Mouse (Mus musculus): ENCODE measurements around the gene Slc16a6. TPM values are rescaled to one million over a fixed set of nuclear protein-coding genes. Genes with fewer than 3 reads are reported as not detected.

Slc16a6 gene
- total and polyA plus RNA-seq, 2 experiments from 2014 or later, result 6.3 to 11.5 TPM

DNA sequence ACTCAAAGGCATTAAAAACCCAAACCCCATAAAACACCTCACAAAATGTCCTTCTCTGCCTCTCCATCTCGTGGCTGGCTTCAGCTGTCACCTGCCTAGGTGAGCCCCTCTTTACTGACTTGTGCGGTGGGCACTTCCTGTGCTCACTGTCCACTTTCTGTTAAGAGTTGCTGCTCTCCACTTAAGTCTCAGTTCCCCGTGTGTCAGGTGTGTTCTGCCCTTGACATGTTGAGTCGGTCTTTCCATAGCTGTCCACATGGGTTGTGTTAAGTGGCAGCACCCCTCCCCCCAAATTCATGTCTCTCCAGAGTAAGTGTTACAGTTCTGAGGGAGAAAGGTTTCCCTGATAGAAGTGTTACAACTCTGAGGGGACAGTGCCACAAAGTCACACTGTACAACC, 18.4 kb upstream of the Slc16a6 start:
- no peak for ATAC-seq (ENCODE audit: low FRiP score)
- H3K9ac ChIP-seq (replicated peaks; ENCODE audit: low read length, poor library complexity, severe bottlenecking), result no peak overlapping the region
- 0 out of 2 replicates have a peak, but pooled peaks cover 3% of the 10 kb centered on the region for H3K4me1 ChIP-seq (ENCODE audit: insufficient read depth, low read length)
- TF ChIP-seq CTCF (IDR thresholded peaks at IDR 0.05), result no peak
- WGBS, result 87% methylated on average over 4 of the region's 4 CpGs
- H3K36me3 ChIP-seq (ENCODE audit: insufficient read depth, low read length), result no peaks in the 10 kb centered on the region
- no peak for DNase-seq (ENCODE audit: low spot score)
- H3K9me3 ChIP-seq (ENCODE audit: low read length), result no peaks in the 10 kb centered on the region
- H3K27me3 ChIP-seq (ENCODE audit: insufficient read depth, low read length), result no peaks in the 10 kb centered on the region
- H3K27ac ChIP-seq (ENCODE audit: low read depth, low read length), result no peak overlapping the region
- no peak overlapping the region for H3K4me2 ChIP-seq (ENCODE audit: low read depth, low read length, poor library complexity, severe bottlenecking)
- H3K4me3 ChIP-seq (ENCODE audit: low read depth, low read length), result no peak overlapping the region

DNA sequence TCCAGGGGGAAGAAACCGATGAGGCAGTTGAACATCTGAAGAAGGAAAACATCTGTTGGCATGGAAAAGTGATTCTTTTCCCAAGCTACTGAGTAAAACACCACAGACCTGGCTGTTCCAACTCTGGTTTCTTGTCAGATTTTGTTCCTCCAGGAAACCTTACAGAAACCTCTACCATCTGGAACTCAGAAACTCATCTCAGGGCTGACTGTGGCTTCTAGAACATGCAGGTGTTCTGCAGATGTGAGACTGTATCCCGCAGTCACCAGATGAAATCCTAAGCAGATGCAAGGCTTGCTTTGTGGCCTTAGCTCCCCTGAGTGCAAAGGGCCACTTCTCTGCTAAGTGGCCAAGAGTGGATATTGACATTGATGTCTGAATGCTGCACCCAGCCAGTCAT, 16.4 kb upstream of the Slc16a6 start:
- Histone ChIP-seq H3K9ac (replicated peaks; ENCODE audit: low read length, poor library complexity, severe bottlenecking) (no peak overlapping the region), H3K27ac (ENCODE audit: low read depth, low read length) (no peak overlapping the region), H3K36me3 (ENCODE audit: insufficient read depth, low read length) (no peaks in the 10 kb centered on the region), H3K27me3 (ENCODE audit: insufficient read depth, low read length) (no peaks in the 10 kb centered on the region), H3K9me3 (ENCODE audit: low read length) (no peaks in the 10 kb centered on the region), H3K4me1 (ENCODE audit: insufficient read depth, low read length) (no peaks in the 10 kb centered on the region), H3K4me2 (ENCODE audit: low read depth, low read length, poor library complexity, severe bottlenecking) (no peak overlapping the region), H3K4me3 (ENCODE audit: low read depth, low read length) (no peak overlapping the region)
- DNase-seq (ENCODE audit: low spot score), result no peak
- TF ChIP-seq CTCF (IDR thresholded peaks at IDR 0.05), result no peak
- 87% methylated on average over 2 of the region's 2 CpGs for WGBS
- no peak for ATAC-seq (ENCODE audit: low FRiP score)

DNA sequence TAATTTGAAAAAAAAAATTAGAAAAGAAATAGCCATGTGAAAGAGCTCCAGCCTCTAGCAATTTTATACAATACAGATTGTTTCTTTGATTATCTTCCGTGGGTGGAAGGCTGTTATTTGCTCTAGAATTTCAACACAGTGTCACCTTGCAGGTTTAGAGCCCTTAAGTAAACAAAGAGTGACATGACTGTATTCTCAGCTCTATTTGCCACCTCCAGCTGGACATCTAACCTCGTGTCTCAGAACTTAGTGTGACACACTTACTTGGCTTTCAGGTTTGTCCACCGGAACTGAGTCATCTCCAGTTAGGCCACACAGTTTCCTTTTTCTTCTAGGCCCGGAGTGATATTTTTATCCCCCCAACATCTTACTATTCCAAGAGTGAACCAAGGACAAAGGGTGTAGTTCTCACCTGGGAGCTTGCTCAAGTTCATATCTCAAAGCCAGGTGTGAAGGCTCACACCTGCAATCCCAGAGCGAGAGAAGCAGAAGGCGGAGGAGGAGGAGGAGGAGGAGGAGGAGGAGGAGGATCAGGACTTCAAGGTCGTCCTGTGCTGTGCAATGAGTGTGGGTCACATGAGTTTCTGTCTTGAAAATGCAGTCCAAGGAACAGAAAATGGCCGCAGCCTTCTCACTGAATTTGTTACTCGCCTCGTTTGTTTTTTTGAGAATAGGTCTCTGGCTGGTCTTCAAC, 14.7 kb upstream of the Slc16a6 start:
- no peaks in the 10 kb centered on the region for H3K9me3 ChIP-seq (ENCODE audit: low read length)
- H3K4me2 ChIP-seq (ENCODE audit: low read depth, low read length, poor library complexity, severe bottlenecking), result no peak overlapping the region
- no peak for ATAC-seq (ENCODE audit: low FRiP score)
- no peak for DNase-seq (ENCODE audit: low spot score)
- TF ChIP-seq CTCF (IDR thresholded peaks at IDR 0.05), result no peak
- WGBS, result 85% methylated on average over 10 of the region's 10 CpGs
- H3K36me3 ChIP-seq (ENCODE audit: insufficient read depth, low read length), result no peaks in the 10 kb centered on the region
- no peak overlapping the region for H3K27ac ChIP-seq (ENCODE audit: low read depth, low read length)
- H3K27me3 ChIP-seq (ENCODE audit: insufficient read depth, low read length), result no peaks in the 10 kb centered on the region
- H3K4me1 ChIP-seq (ENCODE audit: insufficient read depth, low read length), result no peaks in the 10 kb centered on the region
- H3K4me3 ChIP-seq (ENCODE audit: low read depth, low read length), result no peak overlapping the region
- H3K9ac ChIP-seq (replicated peaks; ENCODE audit: low read length, poor library complexity, severe bottlenecking), result no peak overlapping the region

DNA sequence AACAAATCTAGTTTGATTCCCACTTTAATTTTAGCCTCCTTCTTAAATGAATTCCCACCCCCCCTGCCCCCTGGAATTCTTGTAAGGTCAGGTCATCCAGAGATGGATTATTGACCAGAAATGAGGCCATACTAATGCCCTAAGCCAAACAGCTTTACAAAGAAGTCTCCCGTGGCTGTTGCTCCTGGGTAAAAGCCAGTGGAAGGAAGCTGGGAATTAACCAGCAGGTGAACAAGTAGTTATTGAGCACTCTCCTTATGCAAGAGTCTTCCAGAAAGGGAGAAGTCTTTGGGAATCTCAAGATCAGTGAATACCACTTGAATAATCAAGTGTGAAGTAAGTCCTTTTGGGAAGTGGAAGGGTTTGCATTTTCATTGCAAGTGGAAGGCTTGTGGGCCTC, 13.7 kb upstream of the Slc16a6 start:
- no peak overlapping the region for H3K4me2 ChIP-seq (ENCODE audit: low read depth, low read length, poor library complexity, severe bottlenecking)
- no peak overlapping the region for H3K9ac ChIP-seq (replicated peaks; ENCODE audit: low read length, poor library complexity, severe bottlenecking)
- DNase-seq (ENCODE audit: low spot score) (no peak), ATAC-seq (ENCODE audit: low FRiP score) (no peak)
- no peak for TF ChIP-seq CTCF (IDR thresholded peaks at IDR 0.05)
- no peaks in the 10 kb centered on the region for H3K9me3 ChIP-seq (ENCODE audit: low read length)
- 12% methylated on average over 1 of the region's 1 CpGs for WGBS
- no peaks in the 10 kb centered on the region for H3K27me3 ChIP-seq (ENCODE audit: insufficient read depth, low read length)
- H3K36me3 ChIP-seq (ENCODE audit: insufficient read depth, low read length), result no peaks in the 10 kb centered on the region
- no peak overlapping the region for H3K4me3 ChIP-seq (ENCODE audit: low read depth, low read length)
- H3K27ac ChIP-seq (ENCODE audit: low read depth, low read length), result no peak overlapping the region
- no peaks in the 10 kb centered on the region for H3K4me1 ChIP-seq (ENCODE audit: insufficient read depth, low read length)

DNA sequence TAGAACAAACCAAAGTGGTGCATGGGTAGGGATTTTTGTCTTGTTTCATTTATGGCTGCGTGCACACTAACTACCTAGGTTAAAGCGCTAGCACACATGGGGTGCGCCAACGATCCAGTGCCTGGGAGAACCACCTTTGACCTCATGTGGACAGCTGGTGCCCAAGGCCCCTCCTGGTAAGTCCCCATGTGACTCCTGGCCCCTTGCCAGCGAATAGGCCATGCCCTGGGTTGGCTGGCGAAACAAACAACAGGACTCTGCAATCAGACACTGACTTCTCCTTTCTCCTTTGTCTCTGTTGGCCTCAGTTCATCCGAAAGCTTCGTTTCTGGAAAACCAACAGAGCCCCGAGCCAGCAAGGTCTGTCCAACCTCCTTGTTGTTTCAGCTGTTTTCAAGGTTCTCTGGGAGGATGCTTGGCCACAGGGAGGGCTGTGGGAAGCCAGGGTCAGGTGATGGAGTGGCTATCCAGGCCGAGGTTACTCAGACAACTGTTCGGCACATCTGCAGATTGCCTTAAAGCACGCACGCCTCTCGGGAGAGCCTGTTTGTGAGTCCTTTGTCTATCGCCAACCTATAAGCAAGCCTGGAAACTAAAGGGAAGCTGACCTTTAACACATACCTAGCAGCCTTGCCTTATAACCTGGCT, 12.1 kb upstream of the Slc16a6 start:
- no peak overlapping the region for H3K9ac ChIP-seq (replicated peaks; ENCODE audit: low read length, poor library complexity, severe bottlenecking)
- no peaks in the 10 kb centered on the region for H3K27me3 ChIP-seq (ENCODE audit: insufficient read depth, low read length)
- H3K36me3 ChIP-seq (ENCODE audit: insufficient read depth, low read length), result no peaks in the 10 kb centered on the region
- H3K4me2 ChIP-seq (ENCODE audit: low read depth, low read length, poor library complexity, severe bottlenecking), result no peak overlapping the region
- H3K27ac ChIP-seq (ENCODE audit: low read depth, low read length), result no peak overlapping the region
- WGBS, result 78% methylated on average over 15 of the region's 15 CpGs
- ATAC-seq (ENCODE audit: low FRiP score) (no peak), DNase-seq (ENCODE audit: low spot score) (no peak)
- TF ChIP-seq CTCF (IDR thresholded peaks at IDR 0.05), result no peak
- no peaks in the 10 kb centered on the region for H3K9me3 ChIP-seq (ENCODE audit: low read length)
- no peak overlapping the region for H3K4me3 ChIP-seq (ENCODE audit: low read depth, low read length)
- no peaks in the 10 kb centered on the region for H3K4me1 ChIP-seq (ENCODE audit: insufficient read depth, low read length)

DNA sequence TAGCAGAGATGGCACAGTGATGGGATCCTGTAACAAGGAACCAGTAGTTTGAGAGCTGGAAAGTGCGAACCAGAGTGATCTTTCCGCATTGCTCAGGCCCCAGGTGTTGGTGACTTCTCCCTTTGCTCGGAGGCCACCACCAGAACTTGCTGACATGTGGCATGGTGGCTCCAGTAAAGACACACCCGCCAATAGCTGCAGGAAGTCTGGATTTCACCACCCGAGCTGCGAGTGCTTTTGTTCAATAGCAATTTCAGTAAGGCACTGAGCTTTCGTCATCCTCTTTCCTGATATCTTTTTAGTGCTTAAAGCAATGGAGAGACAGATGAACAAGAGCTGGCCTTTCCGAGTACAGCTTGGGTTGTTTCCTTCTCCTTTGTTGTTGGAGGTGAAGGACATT, 7.0 kb upstream of the Slc16a6 start:
- TF ChIP-seq CTCF (IDR thresholded peaks at IDR 0.05), result no peak
- no peak overlapping the region for H3K4me2 ChIP-seq (ENCODE audit: low read depth, low read length, poor library complexity, severe bottlenecking)
- H3K9ac ChIP-seq (replicated peaks; ENCODE audit: low read length, poor library complexity, severe bottlenecking), result no peak overlapping the region
- H3K27me3 ChIP-seq (ENCODE audit: insufficient read depth, low read length), result no peaks in the 10 kb centered on the region
- no peaks in the 10 kb centered on the region for H3K4me1 ChIP-seq (ENCODE audit: insufficient read depth, low read length)
- no peak overlapping the region for H3K27ac ChIP-seq (ENCODE audit: low read depth, low read length)
- ATAC-seq (ENCODE audit: low FRiP score) (no peak), DNase-seq (ENCODE audit: low spot score) (no peak)
- H3K9me3 ChIP-seq (ENCODE audit: low read length), result no peaks in the 10 kb centered on the region
- 82% methylated on average over 8 of the region's 8 CpGs for WGBS
- no peaks in the 10 kb centered on the region for H3K36me3 ChIP-seq (ENCODE audit: insufficient read depth, low read length)
- H3K4me3 ChIP-seq (ENCODE audit: low read depth, low read length), result no peak overlapping the region
